Mouse (Mus musculus): ENCODE results near the gene Lmbrd2.

Lmbrd2 gene

GRCm38 (mm10) chr15:9140252-9140680 lies at the start of gene Lmbrd2:
Gene Lmbrd2 (plus strand): TSS chr15:9140550.
- peak; percentile 95 for DNase-seq (ENCODE audit: low read depth, low spot score)

DNA sequence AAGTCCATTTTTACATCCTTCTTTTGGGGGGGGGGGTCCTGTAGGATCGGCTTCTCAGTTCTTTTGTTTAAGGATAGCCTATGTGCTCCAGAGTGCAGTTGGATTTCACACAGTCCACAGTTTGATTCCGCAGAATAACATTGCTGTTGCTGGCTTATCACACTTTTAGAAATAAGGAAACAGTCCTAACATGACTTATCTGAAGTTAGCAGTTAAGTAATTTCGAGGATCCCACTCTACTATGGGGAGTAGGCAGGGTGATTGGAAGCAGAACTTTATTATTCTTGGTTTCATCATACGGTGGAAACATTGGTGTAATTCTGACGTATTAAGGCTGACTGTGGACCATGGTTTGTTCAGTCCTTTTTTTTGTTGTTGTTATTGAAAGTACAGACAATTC lies 49.7 kb upstream of the Lmbrd2 start:
- no peak for DNase-seq (ENCODE audit: low read depth, low spot score)

- no peak for DNase-seq (ENCODE audit: low read depth, low spot score)
These were observed 46.6 kb upstream of the Lmbrd2 start for GRCm38 (mm10) chr15:9093598-9094365.

DNA sequence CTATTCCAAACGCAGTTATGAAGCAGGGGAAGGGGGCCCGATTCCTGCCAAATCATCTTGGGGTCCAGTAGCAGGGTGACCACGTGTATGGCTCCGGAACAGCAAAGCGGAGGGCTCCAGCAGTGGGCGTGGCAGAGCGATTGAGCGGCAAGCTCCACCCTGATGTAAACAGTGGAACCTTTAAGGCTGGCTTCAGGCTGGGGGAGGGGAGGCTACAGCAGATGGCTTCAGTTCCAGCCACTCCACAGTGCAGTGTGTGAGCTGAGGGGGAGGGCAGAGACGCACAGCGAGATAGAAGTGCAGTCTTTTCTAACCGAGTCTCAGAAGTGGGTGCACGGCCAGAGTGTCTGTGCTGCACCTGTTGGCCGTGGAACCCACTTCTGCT lies 46.0 kb upstream of the Lmbrd2 start:
- no peak for DNase-seq (ENCODE audit: low read depth, low spot score)

DNA sequence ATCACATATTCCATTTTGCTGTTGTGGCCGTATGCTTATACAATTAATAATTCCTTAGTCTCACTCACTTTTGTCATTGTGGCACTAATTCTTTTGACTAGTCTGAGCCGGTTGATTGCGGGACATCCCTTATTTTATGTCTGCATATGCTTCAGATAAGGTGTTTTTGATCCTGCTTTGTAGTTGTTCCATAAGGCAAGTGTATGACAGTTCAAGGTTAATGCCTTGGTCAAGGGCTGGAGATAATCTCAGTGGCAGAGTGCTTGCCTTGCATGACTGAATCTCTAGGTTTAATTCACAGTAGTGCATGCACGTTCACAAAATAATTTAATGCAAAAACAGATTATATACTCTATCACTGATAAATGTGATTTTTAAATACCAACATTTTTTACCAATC lies 43.5 kb upstream of the Lmbrd2 start:
- no peak for DNase-seq (ENCODE audit: low read depth, low spot score)

GRCm38 (mm10) chr15:9100446-9101077 lies 39.8 kb upstream of the Lmbrd2 start:
- DNase-seq (ENCODE audit: low read depth, low spot score): no peak

GRCm38 (mm10) chr15:9106303-9107074 lies 33.9 kb upstream of the Lmbrd2 start:
- DNase-seq (ENCODE audit: low read depth, low spot score): no peak

- DNase-seq (ENCODE audit: low read depth, low spot score): peak; percentile 20
These were observed 29.6 kb upstream of the Lmbrd2 start for GRCm38 (mm10) chr15:9110526-9111347.

GRCm38 (mm10) chr15:9111648-9112047 lies 28.7 kb upstream of the Lmbrd2 start:
- DNase-seq (ENCODE audit: low read depth, low spot score): no peak

- DNase-seq (ENCODE audit: low read depth, low spot score): no peak
These were observed 26.8 kb upstream of the Lmbrd2 start for GRCm38 (mm10) chr15:9113556-9113955.

DNA sequence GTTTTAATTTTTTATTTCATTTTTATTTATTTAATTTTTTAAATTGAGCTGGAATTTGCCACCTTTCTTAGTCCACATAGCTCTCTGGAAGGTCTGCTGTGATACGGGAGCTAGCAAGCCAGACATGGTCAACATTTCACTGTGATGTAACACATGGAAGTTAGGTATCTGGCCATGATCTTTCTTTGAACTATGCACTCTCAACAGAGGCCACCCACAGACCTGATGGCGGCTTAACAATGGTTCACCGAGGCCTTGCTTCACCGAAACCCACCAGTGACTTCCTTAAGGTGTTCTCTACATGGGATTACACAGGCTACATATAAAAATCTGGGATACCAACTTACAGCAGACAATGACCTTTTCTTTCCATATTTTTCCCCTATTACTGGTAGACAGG lies 26.2 kb upstream of the Lmbrd2 start:
- DNase-seq (ENCODE audit: low read depth, low spot score): no peak

- DNase-seq (ENCODE audit: low read depth, low spot score): no peak
These were observed 25.8 kb upstream of the Lmbrd2 start for GRCm38 (mm10) chr15:9114599-9114998.

DNA sequence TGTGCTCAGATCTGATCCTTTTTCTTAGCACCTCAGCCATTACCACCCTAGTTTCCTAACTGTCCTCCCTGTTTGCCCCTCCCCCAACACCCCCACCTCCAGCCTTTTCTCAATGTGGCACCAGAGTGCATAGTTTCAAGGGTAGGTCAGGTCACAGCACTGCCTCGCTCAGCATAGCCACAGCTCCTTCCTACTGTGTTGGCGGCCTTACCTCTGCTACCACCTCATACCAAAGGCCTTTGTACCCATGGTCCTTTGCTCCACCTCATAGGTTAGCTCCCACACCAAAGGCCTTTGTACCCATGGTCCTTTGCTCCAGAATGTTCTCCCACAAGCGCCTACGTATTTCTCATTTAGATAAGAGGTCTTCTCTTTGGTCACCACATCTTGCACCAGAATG lies 21.5 kb upstream of the Lmbrd2 start:
- DNase-seq (ENCODE audit: low read depth, low spot score): no peak

DNA sequence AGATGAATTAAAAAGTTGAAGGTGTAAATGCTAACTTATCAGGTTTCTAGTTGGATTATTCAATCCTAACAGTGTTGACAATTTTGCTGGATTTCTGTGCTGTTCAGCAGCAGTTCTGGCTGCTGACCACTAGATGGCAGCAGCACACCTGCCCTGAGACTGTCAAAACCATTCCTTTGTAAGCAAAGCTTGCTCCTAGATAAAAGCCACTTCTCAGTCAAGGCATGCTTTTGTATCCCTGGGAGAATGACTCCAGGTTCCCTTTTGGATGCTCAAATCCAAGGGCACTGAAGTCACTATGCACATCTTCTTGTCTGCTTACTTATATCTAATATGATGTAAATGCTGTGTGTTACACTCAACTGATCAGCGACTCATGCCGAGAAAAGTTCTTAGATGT lies 20.3 kb upstream of the Lmbrd2 start:
- DNase-seq (ENCODE audit: low read depth, low spot score): peak; percentile 57

DNA sequence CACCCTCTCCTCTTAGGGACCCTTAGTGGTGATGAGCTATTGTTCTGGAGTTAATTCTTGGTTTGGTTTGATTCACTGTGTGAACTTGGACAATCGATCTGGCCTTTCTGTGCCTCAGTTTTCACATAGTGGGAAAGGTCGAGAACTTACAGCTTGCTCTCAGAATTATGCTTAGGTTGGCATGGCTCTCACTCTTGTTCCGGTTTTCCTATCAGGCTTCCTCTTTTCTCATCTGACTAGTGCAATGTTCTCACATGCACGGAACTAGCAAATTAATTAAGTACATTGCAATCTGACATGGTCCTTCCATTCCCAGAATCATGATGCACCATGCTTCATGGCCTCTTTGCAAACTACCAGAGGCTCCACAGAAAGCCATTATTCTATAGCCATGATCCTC lies 17.4 kb upstream of the Lmbrd2 start:
- no peak for DNase-seq (ENCODE audit: low read depth, low spot score)

DNA sequence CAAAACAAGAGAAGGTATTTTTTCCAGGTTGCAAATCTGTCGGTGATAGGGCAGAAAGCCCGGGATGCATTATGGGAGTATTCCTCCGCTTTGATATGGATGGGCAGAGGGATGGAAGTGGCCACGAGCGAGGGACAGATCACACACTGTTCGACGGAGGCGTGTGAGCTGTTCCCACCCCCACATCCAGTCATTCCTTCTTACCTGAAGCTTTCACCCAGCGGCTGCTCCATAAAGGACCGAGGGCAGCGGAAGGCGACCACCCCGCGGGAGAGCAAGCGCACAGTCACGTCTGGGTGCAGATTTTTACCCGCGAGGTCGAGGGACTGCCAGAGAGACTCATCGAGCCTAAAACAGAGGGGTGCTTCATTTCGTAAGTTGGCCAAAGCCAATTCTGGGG lies 15.5 kb upstream of the Lmbrd2 start:
- no peak for DNase-seq (ENCODE audit: low read depth, low spot score)

- DNase-seq (ENCODE audit: low read depth, low spot score): no peak
These were observed 13.1 kb upstream of the Lmbrd2 start for GRCm38 (mm10) chr15:9127051-9127791.

- no peak for DNase-seq (ENCODE audit: low read depth, low spot score)
These were observed 9.4 kb upstream of the Lmbrd2 start for GRCm38 (mm10) chr15:9130772-9131498.

GRCm38 (mm10) chr15:9131499-9131888 lies 8.9 kb upstream of the Lmbrd2 start:
- DNase-seq (ENCODE audit: low read depth, low spot score): no peak

DNA sequence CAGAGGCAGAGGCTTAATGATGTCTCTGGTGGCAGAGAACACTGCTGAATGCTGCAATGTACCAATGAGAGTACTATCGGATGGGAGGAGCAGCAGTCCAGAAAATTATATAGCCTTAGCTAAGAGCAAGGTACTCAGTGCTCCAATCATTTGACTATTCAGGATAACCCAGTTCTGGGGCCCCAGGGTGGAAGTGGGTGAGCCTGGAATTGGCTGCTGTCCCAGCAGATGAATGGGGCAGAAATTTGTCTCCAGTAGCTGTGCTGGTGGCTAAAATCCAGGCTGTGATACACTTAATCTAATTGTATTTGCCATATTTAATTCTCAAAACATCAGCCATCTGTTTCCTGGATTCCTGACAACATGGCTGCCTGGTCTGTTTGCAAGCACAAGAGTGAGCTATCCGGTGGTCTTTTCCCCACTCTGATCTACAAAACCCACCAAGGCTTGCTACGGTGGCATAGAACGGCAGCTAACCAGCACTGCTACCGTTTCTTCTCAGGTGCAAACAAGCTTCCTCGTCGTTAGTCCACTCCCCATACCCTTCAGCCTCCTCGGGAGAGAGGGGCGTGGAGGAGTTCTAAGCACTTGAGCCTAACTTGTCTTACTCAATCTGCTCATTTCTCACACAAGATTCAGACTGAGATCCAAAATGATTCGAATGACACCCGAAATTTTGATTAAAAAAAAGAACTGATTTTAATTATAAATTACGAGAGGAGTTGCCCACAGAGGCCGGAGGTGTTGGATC lies 7.5 kb upstream of the Lmbrd2 start:
- no peak for DNase-seq (ENCODE audit: low read depth, low spot score)
